Mouse (Mus musculus): ENCODE results near the gene Crebl2. TPM values are rescaled to one million over a fixed set of nuclear protein-coding genes. Genes with fewer than 3 reads are reported as not detected.

The Crebl2 gene
- polyA plus RNA-seq, 1 experiment from 2014 or later: 3.9 TPM

DNA sequence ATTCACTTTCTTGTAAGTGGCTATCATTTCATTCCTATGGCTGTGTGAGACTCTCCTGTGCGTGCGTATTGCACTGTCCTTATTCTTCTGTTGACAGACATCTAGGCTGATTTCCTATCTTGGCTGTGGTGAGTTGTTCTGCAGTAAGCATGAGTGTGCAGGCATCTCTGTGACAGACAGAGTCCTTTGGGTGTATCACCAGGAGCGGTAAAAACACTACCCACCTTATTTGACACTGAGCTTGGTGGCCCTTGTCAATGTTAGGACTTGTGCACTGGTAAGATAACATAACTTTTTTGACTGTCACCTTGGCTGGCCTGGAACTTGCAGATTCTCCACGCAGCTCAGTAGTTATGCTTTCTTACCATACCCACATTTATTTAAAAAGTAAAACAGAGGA is 40.9 kb downstream of the Crebl2 start:
- Histone ChIP-seq H3K36me3 (ENCODE audit: control insufficient read depth, insufficient read depth, low read length) (peaks cover 60% of the 10 kb centered on the region), H3K9me3 (ENCODE audit: control insufficient read depth, low read length) (no peaks in the 10 kb centered on the region), H3K27me3 (ENCODE audit: control insufficient read depth, insufficient read depth, low read length) (no peaks in the 10 kb centered on the region), H3K4me1 (ENCODE audit: control insufficient read depth, insufficient read depth, low read length) (no peaks in the 10 kb centered on the region), H3K9ac (replicated peaks; ENCODE audit: low read length) (no peak overlapping the region), H3K4me3 (replicated peaks; ENCODE audit: low read depth, low read length) (no peak overlapping the region), H3K27ac (replicated peaks; ENCODE audit: low read depth, low read length) (no peak overlapping the region), H3K4me2 (ENCODE audit: low read length) (no peak overlapping the region)
- 98% methylated on average over 4 of the region's 4 CpGs for WGBS
- DNase-seq (no peak), ATAC-seq (ENCODE audit: low FRiP score, low TSS enrichment) (no peak)

- ATAC-seq (ENCODE audit: low FRiP score, low TSS enrichment): no peak
- Histone ChIP-seq H3K9me3 (ENCODE audit: control insufficient read depth, low read length) (no peaks in the 10 kb centered on the region), H3K4me1 (ENCODE audit: control insufficient read depth, insufficient read depth, low read length) (no peaks in the 10 kb centered on the region), H3K9ac (replicated peaks; ENCODE audit: low read length) (no peak overlapping the region), H3K4me3 (replicated peaks; ENCODE audit: low read depth, low read length) (no peak overlapping the region), H3K4me2 (ENCODE audit: low read length) (no peak overlapping the region), H3K27ac (replicated peaks; ENCODE audit: low read depth, low read length) (no peak overlapping the region), H3K27me3 (ENCODE audit: control insufficient read depth, insufficient read depth, low read length) (no peaks in the 10 kb centered on the region), H3K36me3 (ENCODE audit: control insufficient read depth, insufficient read depth, low read length) (peaks cover 58% of the 10 kb centered on the region)
- no peak for DNase-seq
- WGBS: 86% methylated on average over 2 of the region's 2 CpGs
Observed at GRCm38 (mm10) chr6:134872236-134872635, 42.3 kb downstream of the Crebl2 start.

DNA sequence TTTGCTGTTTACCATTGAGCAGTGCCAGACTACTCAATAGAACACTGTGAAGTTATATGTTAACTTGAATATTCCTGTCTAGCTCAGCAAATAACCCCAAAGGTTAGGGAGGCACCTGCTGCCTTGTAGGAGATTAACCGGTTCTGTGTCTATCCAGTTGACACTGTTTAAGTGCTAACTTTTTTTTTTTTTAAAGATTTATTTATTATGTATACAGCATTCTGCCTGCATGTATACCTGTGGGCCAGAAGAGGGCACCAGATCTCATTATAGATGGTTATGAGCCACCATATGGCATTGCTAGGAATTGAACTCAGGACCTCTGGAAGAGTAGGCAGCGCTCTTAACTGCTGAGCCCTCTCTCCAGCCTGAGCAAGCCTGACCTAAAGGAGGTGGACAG is 43.1 kb downstream of the Crebl2 start:
- WGBS: 89% methylated on average over 2 of the region's 2 CpGs
- H3K27me3 ChIP-seq (ENCODE audit: control insufficient read depth, insufficient read depth, low read length): no peaks in the 10 kb centered on the region
- H3K4me2 ChIP-seq (ENCODE audit: low read length): no peak overlapping the region
- H3K4me1 ChIP-seq (ENCODE audit: control insufficient read depth, insufficient read depth, low read length): no peaks in the 10 kb centered on the region
- no peaks in the 10 kb centered on the region for H3K9me3 ChIP-seq (ENCODE audit: control insufficient read depth, low read length)
- ATAC-seq (ENCODE audit: low FRiP score, low TSS enrichment): no peak
- no peak overlapping the region for H3K27ac ChIP-seq (replicated peaks; ENCODE audit: low read depth, low read length)
- peaks cover 50% of the 10 kb centered on the region for H3K36me3 ChIP-seq (ENCODE audit: control insufficient read depth, insufficient read depth, low read length)
- no peak overlapping the region for H3K4me3 ChIP-seq (replicated peaks; ENCODE audit: low read depth, low read length)
- DNase-seq: no peak
- H3K9ac ChIP-seq (replicated peaks; ENCODE audit: low read length): no peak overlapping the region

DNA sequence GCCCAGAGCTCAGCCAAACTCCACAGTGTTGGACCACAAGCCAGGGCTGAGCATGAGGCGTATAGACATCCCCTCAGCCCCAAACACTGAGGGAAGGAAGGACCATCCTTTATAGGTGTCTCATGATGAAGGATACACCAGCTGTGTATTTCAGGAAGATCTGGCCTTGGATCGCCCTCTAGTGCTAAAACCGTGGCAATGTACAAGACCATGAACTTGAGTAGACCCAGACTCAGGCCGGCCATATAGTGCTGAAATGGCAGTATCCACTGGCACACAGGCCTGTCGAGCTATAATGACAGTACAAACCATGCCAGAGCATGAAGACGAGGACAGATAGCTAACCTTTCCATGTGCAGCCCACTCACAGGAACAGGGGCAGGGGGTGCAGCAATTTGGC is 46.8 kb downstream of the Crebl2 start:
- peaks cover 17% of the 10 kb centered on the region for H3K36me3 ChIP-seq (ENCODE audit: control insufficient read depth, insufficient read depth, low read length)
- ATAC-seq (ENCODE audit: low FRiP score, low TSS enrichment): no peak
- no peak overlapping the region for H3K4me3 ChIP-seq (replicated peaks; ENCODE audit: low read depth, low read length)
- no peak overlapping the region for H3K4me2 ChIP-seq (ENCODE audit: low read length)
- no peak overlapping the region for H3K27ac ChIP-seq (replicated peaks; ENCODE audit: low read depth, low read length)
- 76% methylated on average over 6 of the region's 6 CpGs for WGBS
- H3K9me3 ChIP-seq (ENCODE audit: control insufficient read depth, low read length): no peaks in the 10 kb centered on the region
- peaks cover 10% of the 10 kb centered on the region for H3K4me1 ChIP-seq (ENCODE audit: control insufficient read depth, insufficient read depth, low read length)
- H3K9ac ChIP-seq (replicated peaks; ENCODE audit: low read length): no peak overlapping the region
- peak; percentile 23 for DNase-seq
- H3K27me3 ChIP-seq (ENCODE audit: control insufficient read depth, insufficient read depth, low read length): no peaks in the 10 kb centered on the region

DNA sequence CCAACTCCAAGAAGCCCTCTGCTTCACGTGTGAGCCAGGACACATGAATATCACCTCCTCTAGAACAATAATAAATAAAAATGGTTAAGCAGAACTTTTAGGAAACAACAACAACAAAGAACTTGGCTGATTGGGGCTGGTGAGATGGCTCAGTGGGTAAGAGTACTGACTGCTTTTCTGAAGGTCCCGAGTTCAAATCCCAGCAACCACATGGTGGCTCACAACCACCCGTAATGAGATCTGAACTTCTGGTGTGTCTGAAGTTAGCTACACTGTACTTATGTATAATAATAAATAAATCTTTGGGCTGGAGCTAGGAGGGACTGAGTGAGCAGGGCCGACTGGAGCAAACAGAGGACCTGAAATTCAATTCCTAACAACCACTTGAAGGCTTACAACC is 47.3 kb downstream of the Crebl2 start:
- DNase-seq (no peak), ATAC-seq (ENCODE audit: low FRiP score, low TSS enrichment) (no peak)
- Histone ChIP-seq H3K4me3 (replicated peaks; ENCODE audit: low read depth, low read length) (no peak overlapping the region), H3K4me1 (ENCODE audit: control insufficient read depth, insufficient read depth, low read length) (peaks cover 10% of the 10 kb centered on the region), H3K9me3 (ENCODE audit: control insufficient read depth, low read length) (no peaks in the 10 kb centered on the region), H3K9ac (replicated peaks; ENCODE audit: low read length) (no peak overlapping the region), H3K4me2 (ENCODE audit: low read length) (no peak overlapping the region), H3K27ac (replicated peaks; ENCODE audit: low read depth, low read length) (no peak overlapping the region), H3K36me3 (ENCODE audit: control insufficient read depth, insufficient read depth, low read length) (peaks cover 21% of the 10 kb centered on the region), H3K27me3 (ENCODE audit: control insufficient read depth, insufficient read depth, low read length) (no peaks in the 10 kb centered on the region)
- 94% methylated on average over 4 of the region's 4 CpGs for WGBS

GRCm38 (mm10) chr6:134877892-134878291 is 47.9 kb downstream of the Crebl2 start:
- no peak overlapping the region for H3K4me2 ChIP-seq (ENCODE audit: low read length)
- no peak overlapping the region for H3K9ac ChIP-seq (replicated peaks; ENCODE audit: low read length)
- no peak overlapping the region for H3K4me3 ChIP-seq (replicated peaks; ENCODE audit: low read depth, low read length)
- ATAC-seq (ENCODE audit: low FRiP score, low TSS enrichment) (no peak), DNase-seq (no peak)
- no peak overlapping the region for H3K27ac ChIP-seq (replicated peaks; ENCODE audit: low read depth, low read length)
- WGBS: 75% methylated on average over 1 of the region's 1 CpGs
- H3K27me3 ChIP-seq (ENCODE audit: control insufficient read depth, insufficient read depth, low read length): no peaks in the 10 kb centered on the region
- H3K36me3 ChIP-seq (ENCODE audit: control insufficient read depth, insufficient read depth, low read length): peaks cover 25% of the 10 kb centered on the region
- H3K4me1 ChIP-seq (ENCODE audit: control insufficient read depth, insufficient read depth, low read length): peaks cover 10% of the 10 kb centered on the region
- no peaks in the 10 kb centered on the region for H3K9me3 ChIP-seq (ENCODE audit: control insufficient read depth, low read length)

- Histone ChIP-seq H3K9me3 (ENCODE audit: control insufficient read depth, low read length) (no peaks in the 10 kb centered on the region), H3K4me2 (ENCODE audit: low read length) (no peak overlapping the region), H3K4me1 (ENCODE audit: control insufficient read depth, insufficient read depth, low read length) (peaks cover 13% of the 10 kb centered on the region), H3K9ac (replicated peaks; ENCODE audit: low read length) (no peak overlapping the region), H3K4me3 (replicated peaks; ENCODE audit: low read depth, low read length) (no peak overlapping the region), H3K27me3 (ENCODE audit: control insufficient read depth, insufficient read depth, low read length) (no peaks in the 10 kb centered on the region), H3K27ac (replicated peaks; ENCODE audit: low read depth, low read length) (no peak overlapping the region), H3K36me3 (ENCODE audit: control insufficient read depth, insufficient read depth, low read length) (peaks cover 20% of the 10 kb centered on the region)
- DNase-seq (no peak), ATAC-seq (ENCODE audit: low FRiP score, low TSS enrichment) (no peak)
- WGBS: 96% methylated on average over 5 of the region's 5 CpGs
Observed at GRCm38 (mm10) chr6:134879556-134879955, 49.6 kb downstream of the Crebl2 start.

DNA sequence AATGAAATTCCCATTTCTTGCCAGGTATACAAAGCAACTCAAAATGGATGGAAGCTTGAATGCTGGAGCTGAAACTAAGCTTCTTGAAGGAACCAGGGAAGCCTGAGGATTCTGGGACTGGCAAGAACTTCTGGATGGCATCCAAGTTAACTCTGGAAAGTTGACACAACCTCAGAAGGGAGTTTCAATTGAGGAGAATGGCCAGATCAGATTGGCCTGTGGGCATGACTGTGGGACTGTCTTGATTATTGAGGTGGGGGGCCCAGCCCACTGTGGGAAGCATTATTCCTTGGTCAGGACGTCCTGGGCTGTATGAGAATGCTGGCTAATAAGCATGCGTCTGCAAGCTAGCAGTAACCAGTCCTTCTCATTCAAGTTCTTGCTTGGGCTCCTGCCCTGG is 50.1 kb downstream of the Crebl2 start:
- no peak for ATAC-seq (ENCODE audit: low FRiP score, low TSS enrichment)

GRCm38 (mm10) chr6:134883661-134884060 is 53.7 kb downstream of the Crebl2 start:
- Histone ChIP-seq H3K4me2 (ENCODE audit: low read length) (no peak overlapping the region), H3K36me3 (ENCODE audit: control insufficient read depth, insufficient read depth, low read length) (0 out of 2 replicates have a peak, but pooled peaks cover 12% of the 10 kb centered on the region), H3K4me1 (ENCODE audit: control insufficient read depth, insufficient read depth, low read length) (peaks cover 37% of the 10 kb centered on the region), H3K27me3 (ENCODE audit: control insufficient read depth, insufficient read depth, low read length) (no peaks in the 10 kb centered on the region), H3K27ac (replicated peaks; ENCODE audit: low read depth, low read length) (no peak overlapping the region), H3K9me3 (ENCODE audit: control insufficient read depth, low read length) (no peaks in the 10 kb centered on the region), H3K4me3 (replicated peaks; ENCODE audit: low read depth, low read length) (no peak overlapping the region), H3K9ac (replicated peaks; ENCODE audit: low read length) (no peak overlapping the region)
- no peak for DNase-seq
- WGBS: 92% methylated on average over 4 of the region's 4 CpGs
- ATAC-seq (ENCODE audit: low FRiP score, low TSS enrichment): no peak

More for the DNA sequence above, 50.1 kb downstream of the Crebl2 start:
- DNase-seq: peak; percentile 22
- Histone ChIP-seq H3K27ac (replicated peaks; ENCODE audit: low read depth, low read length) (no peak overlapping the region), H3K27me3 (ENCODE audit: control insufficient read depth, insufficient read depth, low read length) (no peaks in the 10 kb centered on the region), H3K9me3 (ENCODE audit: control insufficient read depth, low read length) (no peaks in the 10 kb centered on the region), H3K9ac (replicated peaks; ENCODE audit: low read length) (no peak overlapping the region), H3K36me3 (ENCODE audit: control insufficient read depth, insufficient read depth, low read length) (peaks cover 22% of the 10 kb centered on the region), H3K4me3 (replicated peaks; ENCODE audit: low read depth, low read length) (no peak overlapping the region), H3K4me1 (ENCODE audit: control insufficient read depth, insufficient read depth, low read length) (peaks cover 18% of the 10 kb centered on the region), H3K4me2 (ENCODE audit: low read length) (no peak overlapping the region)
- WGBS: 50% methylated on average over 2 of the region's 2 CpGs

Measured in midbrain, embryonic 14.5 days (tissue).